Mouse (Mus musculus): ENCODE results near the gene Jakmip3.

The Jakmip3 gene

DNA sequence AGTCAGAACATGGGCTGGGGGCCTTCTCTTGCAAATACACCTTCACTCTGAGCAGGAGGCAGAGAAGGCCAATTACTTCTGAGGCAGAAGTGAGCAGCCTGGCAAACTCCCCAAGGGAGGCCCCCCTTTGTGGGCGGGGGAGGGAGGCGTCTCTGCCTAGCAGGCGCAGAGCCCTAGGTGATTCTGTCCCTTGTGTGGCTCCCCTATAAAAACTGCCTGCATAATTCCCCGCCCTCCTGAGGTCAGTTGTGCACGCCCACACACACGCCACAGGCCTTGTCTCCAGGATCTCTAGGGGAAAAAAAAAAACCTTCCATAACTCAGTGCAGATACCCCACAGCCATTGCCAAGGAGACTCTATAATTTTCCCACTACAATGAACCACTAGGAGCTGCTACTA, 189.8 kb downstream of the Jakmip3 start:
- TF ChIP-seq GATA4 (IDR thresholded peaks at IDR 0.05; ENCODE audit: insufficient replicate concordance, low read length), result no peak

DNA sequence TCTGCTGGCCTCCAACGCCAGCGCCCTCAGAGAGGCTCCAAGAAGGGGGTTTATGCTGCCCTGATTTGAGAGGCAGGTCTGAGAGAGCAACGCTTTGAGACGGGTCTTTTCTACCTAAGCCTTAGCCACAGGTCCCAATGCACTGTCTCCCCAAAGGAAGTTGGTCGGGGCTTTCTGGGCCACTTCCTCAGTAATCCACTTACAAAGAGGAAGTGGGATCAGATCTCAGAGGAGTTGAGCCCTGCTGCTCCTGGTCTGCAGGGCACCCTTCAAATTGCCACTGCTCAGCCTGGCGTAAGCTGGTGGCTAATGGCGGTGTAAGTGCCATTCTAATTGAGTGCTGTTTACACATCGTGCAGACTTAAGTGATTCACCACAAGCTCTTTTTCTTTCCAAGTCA, 191.0 kb downstream of the Jakmip3 start:
- no peak for TF ChIP-seq GATA4 (IDR thresholded peaks at IDR 0.05; ENCODE audit: insufficient replicate concordance, low read length)

DNA sequence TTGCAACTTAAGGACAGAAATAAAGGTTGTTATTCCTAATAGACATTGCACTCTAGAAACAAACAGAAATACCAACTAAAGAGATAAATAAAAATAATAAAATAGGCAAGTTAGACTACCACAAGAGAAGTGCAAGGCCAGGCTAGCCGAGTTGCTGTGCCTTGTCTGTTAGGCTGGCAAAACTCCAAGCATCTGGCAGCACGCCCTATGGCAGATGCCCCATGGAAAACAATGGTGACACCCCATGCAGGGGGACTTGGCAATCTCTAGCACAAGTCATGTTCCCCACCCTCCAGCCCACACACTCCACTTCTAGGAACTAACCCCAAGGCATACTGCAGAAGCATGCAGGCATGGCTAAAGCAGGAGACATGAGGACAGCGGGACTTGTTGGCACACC, 192.9 kb downstream of the Jakmip3 start:
- no peak for TF ChIP-seq GATA4 (IDR thresholded peaks at IDR 0.05; ENCODE audit: insufficient replicate concordance, low read length)
